8 mouse cellular contexts compared by ENCODE assay signal in genomic region chr7:132813416-132814088, GRCm38 (mm10). TPM values are rescaled to one million over a fixed set of nuclear protein-coding genes. Genes with fewer than 3 reads are reported as not detected.
DNase-seq lines count a peak whose midpoint lies in the region; ATAC-seq lines count a peak whose summit lies in the region.

Gene Fam53b, minus strand, starts transcription at chr7:132813886.

- H3K4me3 ChIP-seq in intestine, embryonic 16.5 days (ENCODE audit: low read length) = peak within 1 kb of the TSS; percentile 81
- H3K4me3 ChIP-seq in limb, embryonic 13.5 days = peak within 1 kb of the TSS; percentile 66
- H3K4me3 ChIP-seq in midbrain, embryonic 14.5 days (replicated peaks; ENCODE audit: low read depth, low read length) = peak within 1 kb of the TSS; percentile 70

- no peaks in the 10 kb centered on the region for H3K36me3 ChIP-seq in intestine, embryonic 16.5 days (ENCODE audit: control insufficient read depth, insufficient read depth, low read length)
- H3K36me3 ChIP-seq in limb, embryonic 13.5 days = no peaks in the 10 kb centered on the region
- H3K36me3 ChIP-seq in midbrain, embryonic 14.5 days (ENCODE audit: control insufficient read depth, insufficient read depth, low read length) = no peaks in the 10 kb centered on the region

- under 1% methylated on average over 84 of the region's 85 CpGs for WGBS in intestine, embryonic 16.5 days
- under 1% methylated on average over 68 of the region's 85 CpGs for WGBS in limb, embryonic 13.5 days
- under 1% methylated on average over 78 of the region's 85 CpGs for WGBS in midbrain, embryonic 14.5 days

- H3K27ac ChIP-seq in intestine, embryonic 16.5 days (ENCODE audit: low read length) = peak within 1 kb of the TSS; percentile 92
- H3K27ac ChIP-seq in limb, embryonic 13.5 days = peak within 1 kb of the TSS; percentile 94
- H3K27ac ChIP-seq in midbrain, embryonic 14.5 days (replicated peaks; ENCODE audit: low read depth, low read length) = peak within 1 kb of the TSS; percentile 79

- no peaks in the 10 kb centered on the region for H3K27me3 ChIP-seq in intestine, embryonic 16.5 days (replicated peaks; ENCODE audit: control insufficient read depth, insufficient read depth, low read length)
- H3K27me3 ChIP-seq in limb, embryonic 13.5 days = no peaks in the 10 kb centered on the region
- no peaks in the 10 kb centered on the region for H3K27me3 ChIP-seq in midbrain, embryonic 14.5 days (ENCODE audit: control insufficient read depth, insufficient read depth, low read length)

- ATAC-seq in intestine, embryonic 16.5 days = peak; percentile 75
- peak; percentile 55 for ATAC-seq in limb, embryonic 13.5 days (ENCODE audit: low FRiP score, low read depth)
- peak; percentile 70 for ATAC-seq in midbrain, embryonic 14.5 days (ENCODE audit: low FRiP score, low TSS enrichment)

- H3K9ac ChIP-seq in intestine, embryonic 16.5 days (ENCODE audit: low read depth, low read length) = peak within 1 kb of the TSS; percentile 89
- H3K9ac ChIP-seq in limb, embryonic 13.5 days = peak within 1 kb of the TSS; percentile 91
- H3K9ac ChIP-seq in midbrain, embryonic 14.5 days (replicated peaks; ENCODE audit: low read length) = peak within 1 kb of the TSS; percentile 74

- H3K4me2 ChIP-seq in intestine, embryonic 16.5 days (ENCODE audit: low read depth, low read length) = peak within 1 kb of the TSS; percentile 88
- peak within 1 kb of the TSS; percentile 86 for H3K4me2 ChIP-seq in limb, embryonic 13.5 days (replicated peaks)
- H3K4me2 ChIP-seq in midbrain, embryonic 14.5 days (ENCODE audit: low read length) = peak within 1 kb of the TSS; percentile 91

- H3K4me1 ChIP-seq in intestine, embryonic 16.5 days (ENCODE audit: control insufficient read depth, insufficient read depth, low read length) = peaks cover 41% of the 10 kb centered on the region
- peaks cover 67% of the 10 kb centered on the region for H3K4me1 ChIP-seq in limb, embryonic 13.5 days
- H3K4me1 ChIP-seq in midbrain, embryonic 14.5 days (ENCODE audit: control insufficient read depth, insufficient read depth, low read length) = peaks cover 31% of the 10 kb centered on the region

- peak; percentile 67 to 78 for DNase-seq in left cerebral cortex, adult 18-20 months (ENCODE audit: low spot score in 2 of 2)
- DNase-seq in left cerebral cortex, adult 11 months (ENCODE audit: low spot score) = no peak
- DNase-seq in embryo, embryonic 11 days = peak; percentile 83
- DNase-seq in gonadal fat pad, adult 2 months (ENCODE audit: low read depth) = no peak
- peak; percentile 86 for DNase-seq in midbrain, embryonic 14.5 days
- DNase-seq in spleen, postnatal 14 days (ENCODE audit: low spot score in 2 of 2) = peak; percentile 49 to 56

- H3K9me3 ChIP-seq in intestine, embryonic 16.5 days (ENCODE audit: control insufficient read depth, low read length) = no peaks in the 10 kb centered on the region
- H3K9me3 ChIP-seq in limb, embryonic 13.5 days = no peaks in the 10 kb centered on the region
- H3K9me3 ChIP-seq in midbrain, embryonic 14.5 days (ENCODE audit: control insufficient read depth, low read length) = no peaks in the 10 kb centered on the region

RNA-seq across cellular contexts. Expression of gene Fam53b, which starts in this region (rescaled TPM):
- total RNA-seq in left cerebral cortex, adult 18-20 months (2021) = 10 to 100 TPM; 71.7 to 73.5 TPM
- polyA plus RNA-seq in gonadal fat pad, adult 2 months (2012; rRNA removed) = 27.9 and 28.5 TPM in 2 replicates
- polyA plus RNA-seq in intestine, embryonic 16.5 days (2015; fragmentation: Nextera tagmentation; extraction: Ambion mirVana) = 22.2 and 23.7 TPM in 2 replicates
- polyA plus RNA-seq in limb, embryonic 13.5 days (2015; fragmentation: Nextera tagmentation; extraction: Ambion mirVana) = 25.4 and 26.4 TPM in 2 replicates
- 9.3 and 15.5 TPM in 2 replicates for polyA plus RNA-seq in midbrain, embryonic 14.5 days (2014; fragmentation: Nextera tagmentation; extraction: Ambion mirVana)

Comparison
In these comparisons a context has a peak if more than half of its experiments do, and no peak if none do; other contexts are left out.
1. DNase-seq: peak in left cerebral cortex, adult 18-20 months (2 of 2), embryo, embryonic 11 days (single experiment), midbrain, embryonic 14.5 days (single experiment) and spleen, postnatal 14 days (2 of 2); none in left cerebral cortex, adult 11 months (single experiment) and gonadal fat pad, adult 2 months (single experiment).
2. Peak in every context shown above with its lines, with median percentiles within 50 percentile points of each other: ATAC-seq, H3K27ac ChIP-seq, H3K4me2 ChIP-seq, H3K4me3 ChIP-seq and H3K9ac ChIP-seq.